Mouse (Mus musculus) spleen, postnatal 36 days (tissue): Measurements from ENCODE around the gene ccdc198.
A peak's percentile ranks its signal among the peaks of the same experiment; 100 is the strongest.

Experiments
- DNase-seq, 2 experiments: peaks; one replicate each; pipeline ENCODE4 v3.0.0; 2022; ENCODE audit warnings: low spot score in 2 of 2, mixed read lengths in 1 of 2

ccdc198 gene

GRCm38 (mm10) chr14:49201073-49201778 lies 44.0 kb downstream of the ccdc198 start:
- no peak for DNase-seq

GRCm38 (mm10) chr14:49197031-49197527 lies 48.2 kb downstream of the ccdc198 start:
- DNase-seq: no peak

- no peak for DNase-seq
Measured at GRCm38 (mm10) chr14:49186270-49186669, 59.0 kb downstream of the ccdc198 start.

DNA sequence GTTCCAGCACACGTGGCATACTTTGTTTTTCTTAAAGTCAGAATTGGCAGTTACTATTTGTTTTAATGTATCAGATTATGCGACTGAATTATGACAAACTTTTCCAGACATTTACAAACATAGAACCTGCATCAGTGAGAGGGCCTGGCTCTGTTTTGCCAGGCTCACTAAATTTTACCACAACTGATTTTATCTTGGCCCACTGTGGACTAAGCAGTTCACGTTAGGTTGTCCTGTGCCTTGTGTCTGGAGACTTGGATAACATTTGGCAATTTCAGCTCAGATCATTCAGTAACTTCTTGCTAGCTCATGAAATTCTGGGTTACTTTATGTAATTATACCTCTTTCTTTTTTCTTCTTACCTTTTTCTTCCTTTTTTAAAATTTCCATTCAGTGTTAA lies 65.5 kb downstream of the ccdc198 start:
- no peak for DNase-seq

DNA sequence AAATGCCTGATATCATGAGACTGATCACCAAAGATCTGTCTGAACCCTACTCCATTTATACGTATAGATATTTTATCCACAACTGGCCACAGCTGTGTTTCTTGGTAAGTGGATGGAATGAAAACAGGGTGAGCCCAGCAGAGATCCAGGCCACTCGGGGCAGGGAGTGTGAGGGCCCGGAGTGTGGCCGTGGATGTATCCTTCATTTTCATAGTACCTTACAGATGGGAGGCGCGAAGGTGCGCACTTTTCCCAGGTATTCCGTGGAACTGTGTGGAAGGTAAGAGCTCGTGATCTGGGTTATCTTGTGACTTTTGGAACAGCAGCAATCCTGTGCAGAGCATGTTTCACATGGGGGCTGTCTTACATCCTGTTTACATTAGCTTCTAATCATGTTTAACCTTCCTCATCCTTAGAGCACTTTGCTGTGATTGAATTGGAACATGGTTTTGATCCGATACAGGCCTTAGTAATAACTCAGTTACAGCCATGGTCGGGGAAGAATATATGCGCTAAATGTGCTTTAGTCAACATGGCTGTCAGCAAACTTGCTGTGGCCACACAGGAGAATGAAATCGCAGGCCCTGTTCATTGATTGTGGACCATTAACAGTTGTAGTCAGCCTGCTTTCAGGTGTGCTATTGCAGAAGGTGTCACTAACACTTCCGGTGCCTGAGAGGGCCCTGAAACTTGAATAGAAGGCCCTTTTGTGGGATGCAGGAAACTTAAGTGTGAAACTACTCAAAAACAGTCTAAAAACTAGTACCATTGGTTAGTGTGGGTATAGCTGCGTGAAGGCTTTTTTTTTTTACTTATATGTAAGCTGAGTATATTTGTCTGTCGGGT lies 71.8 kb downstream of the ccdc198 start:
- no peak for DNase-seq

GRCm38 (mm10) chr14:49172582-49172988 lies 72.7 kb downstream of the ccdc198 start:
- DNase-seq: peak; percentile 37 to 44

- peak; percentile 98 to 99 for DNase-seq
Measured at GRCm38 (mm10) chr14:49171867-49172581, 73.2 kb downstream of the ccdc198 start, which contains the start of gene Naa30. Naa30 (plus strand) TSS chr14:49172226.

GRCm38 (mm10) chr14:49171286-49171685 lies 74.0 kb downstream of the ccdc198 start:
- no peak for DNase-seq
